Mouse (Mus musculus) neural tube, embryonic 15.5 days (tissue): ENCODE results near the gene Olfr1200. TPM values are rescaled to one million over a fixed set of nuclear protein-coding genes. Genes with fewer than 3 reads are reported as not detected.

Experiments used
- ATAC-seq: fragments of 200-750 bp; cut with Nextera tagmentation; 2 replicates; pipeline ENCODE4 v1.8.0; 2017; ENCODE audit warnings: mild to moderate bottlenecking, moderate TSS enrichment, moderate library complexity; ENCODE audit not compliant: low FRiP score
- H3K27ac ChIP-seq: fragments of 300-500 bp; sonication (generic); replicated peaks from 2 replicates; pipeline ENCODE4 v1.5.1; 2015; ENCODE audit warnings: mild to moderate bottlenecking, inconsistent platforms
- H3K27me3 ChIP-seq: fragments of 300-500 bp; sonication (generic); replicated peaks from 2 replicates; pipeline ENCODE4 v1.6.1; 2015; ENCODE audit warnings: inconsistent platforms
- H3K36me3 ChIP-seq: fragments of 300-500 bp; sonication (generic); 2 replicates; pipeline ENCODE4 v1.6.1; 2015; ENCODE audit warnings: inconsistent platforms
- H3K4me1 ChIP-seq: fragments of 300-500 bp; sonication (generic); 2 replicates; pipeline ENCODE4 v1.6.1; 2015; ENCODE audit warnings: inconsistent platforms
- H3K4me2 ChIP-seq: fragments of 300-500 bp; sonication (generic); 2 replicates; pipeline ENCODE4 v1.6.1; 2015; ENCODE audit warnings: inconsistent platforms, mild to moderate bottlenecking, moderate library complexity
- H3K4me3 ChIP-seq: fragments of 300-500 bp; sonication (generic); replicated peaks from 2 replicates; pipeline ENCODE4 v1.5.1; 2015; ENCODE audit warnings: mild to moderate bottlenecking, inconsistent platforms
- H3K9ac ChIP-seq: fragments of 300-500 bp; sonication (generic); replicated peaks from 2 replicates; pipeline ENCODE4 v1.6.1; 2015; ENCODE audit warnings: mild to moderate bottlenecking, inconsistent platforms
- H3K9me3 ChIP-seq: fragments of 300-500 bp; sonication (generic); replicated peaks from 2 replicates; pipeline ENCODE4 v1.6.1; 2016; ENCODE audit warnings: inconsistent platforms
- WGBS: fragments of 180-500 bp; shearing (Covaris S2); methylation state at CpG from one replicate; pipeline ENCODE4 v1.1.7; 2015; ENCODE audit warnings: mixed read lengths; 5-methylcytosine and 5-hydroxymethylcytosine counted together
- polyA plus RNA-seq: library from polyadenylated mRNA; unstranded; fragments of >200 nt; fragmentation: Nextera tagmentation; extraction: Ambion mirVana; gene quantifications from 2 replicates; pipeline ENCODE4 v1.2.1, GENCODE M21; 2015

The Olfr1200 gene
- polyA plus RNA-seq, result not detected in 2 replicates

DNA sequence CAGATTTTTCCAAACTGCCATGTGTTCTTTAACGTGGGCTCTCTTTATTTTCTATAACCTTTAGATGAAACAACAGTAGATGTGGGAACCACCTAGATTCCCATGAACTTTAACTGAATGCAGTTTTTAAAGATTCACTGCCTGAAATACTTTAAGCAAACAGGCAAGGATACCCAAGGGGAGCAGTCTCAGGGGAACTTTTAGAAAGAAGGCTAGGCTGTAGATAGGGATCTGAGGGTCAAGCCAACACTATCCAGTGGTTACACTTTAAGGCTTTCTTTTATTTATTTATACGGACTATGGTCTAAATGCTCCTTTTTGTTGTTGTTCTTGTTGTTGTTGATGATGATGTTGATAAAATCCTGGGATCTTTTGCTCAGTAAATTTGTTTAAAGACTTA, at the start of gene Olfr1200:
Olfr1200 (minus strand) TSS at position 101 of the 400 bp plus-strand sequence.
- no peak within 1 kb of the TSS for H3K9ac ChIP-seq
- WGBS, result 83% methylated on average over 2 of the region's 2 CpGs
- no peak within 1 kb of the TSS for H3K27ac ChIP-seq
- no peaks in the 10 kb centered on the region for H3K9me3 ChIP-seq
- H3K4me3 ChIP-seq, result no peak within 1 kb of the TSS
- no peaks in the 10 kb centered on the region for H3K27me3 ChIP-seq
- H3K4me1 ChIP-seq, result no peaks in the 10 kb centered on the region
- H3K36me3 ChIP-seq, result no peaks in the 10 kb centered on the region
- H3K4me2 ChIP-seq, result no peak within 1 kb of the TSS
- ATAC-seq, result no peak

DNA sequence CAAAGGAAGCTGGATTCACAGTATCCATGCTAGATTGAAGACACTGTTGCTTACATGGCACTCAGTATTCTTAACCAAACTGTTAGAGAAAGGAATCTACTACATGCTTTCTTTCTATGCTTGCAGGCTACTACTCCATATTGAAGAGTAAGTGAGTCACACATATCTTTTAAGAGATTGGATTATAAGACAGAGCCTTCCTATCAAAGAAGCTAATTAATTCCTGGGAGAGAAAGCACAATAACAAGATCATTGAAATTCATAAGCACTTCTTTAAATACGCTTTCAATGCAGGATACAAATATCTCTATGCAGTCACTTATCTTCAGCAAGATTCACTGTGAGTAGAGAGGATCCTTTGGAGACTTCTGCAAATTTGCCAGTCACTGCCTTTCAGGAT, 43.9 kb upstream of the Olfr1200 start, which contains the start of gene Olfr1202:
Olfr1202 (plus strand) TSS at position 301 of the 400 bp plus-strand sequence.
- ATAC-seq, result no peak
- Histone ChIP-seq H3K27ac (no peak within 1 kb of the TSS), H3K36me3 (no peaks in the 10 kb centered on the region), H3K27me3 (no peaks in the 10 kb centered on the region), H3K4me2 (no peak within 1 kb of the TSS), H3K4me3 (no peak within 1 kb of the TSS), H3K9me3 (no peaks in the 10 kb centered on the region), H3K9ac (no peak within 1 kb of the TSS), H3K4me1 (no peaks in the 10 kb centered on the region)
- WGBS, result 76% methylated on average over 1 of the region's 1 CpGs

DNA sequence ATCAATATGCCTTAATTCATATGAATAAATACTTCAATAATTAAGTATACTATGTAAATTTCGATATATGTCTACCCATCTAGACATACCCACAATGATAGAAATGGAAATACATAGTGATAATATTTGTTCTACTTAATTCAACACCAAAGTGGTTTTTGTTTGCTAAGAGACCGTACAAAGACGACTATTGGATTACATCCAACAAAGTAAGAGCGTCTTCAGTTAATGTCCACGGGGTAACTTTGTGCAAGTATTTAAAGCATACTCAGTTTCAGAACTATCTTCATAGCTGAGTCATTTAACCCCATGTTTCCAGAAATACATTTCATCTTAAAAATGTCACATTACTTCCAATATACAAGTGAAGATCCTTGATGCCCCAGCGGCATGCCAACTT, 22.4 kb upstream of the Olfr1200 start, which contains the start of gene Olfr1201:
Olfr1201 (plus strand) TSS at position 301 of the 400 bp plus-strand sequence.
- H3K36me3 ChIP-seq, result no peaks in the 10 kb centered on the region
- H3K4me3 ChIP-seq, result no peak within 1 kb of the TSS
- H3K9me3 ChIP-seq, result no peaks in the 10 kb centered on the region
- 86% methylated on average over 6 of the region's 6 CpGs for WGBS
- H3K4me1 ChIP-seq, result no peaks in the 10 kb centered on the region
- no peaks in the 10 kb centered on the region for H3K27me3 ChIP-seq
- H3K9ac ChIP-seq, result no peak within 1 kb of the TSS
- H3K4me2 ChIP-seq, result no peak within 1 kb of the TSS
- no peak for ATAC-seq
- H3K27ac ChIP-seq, result no peak within 1 kb of the TSS

DNA sequence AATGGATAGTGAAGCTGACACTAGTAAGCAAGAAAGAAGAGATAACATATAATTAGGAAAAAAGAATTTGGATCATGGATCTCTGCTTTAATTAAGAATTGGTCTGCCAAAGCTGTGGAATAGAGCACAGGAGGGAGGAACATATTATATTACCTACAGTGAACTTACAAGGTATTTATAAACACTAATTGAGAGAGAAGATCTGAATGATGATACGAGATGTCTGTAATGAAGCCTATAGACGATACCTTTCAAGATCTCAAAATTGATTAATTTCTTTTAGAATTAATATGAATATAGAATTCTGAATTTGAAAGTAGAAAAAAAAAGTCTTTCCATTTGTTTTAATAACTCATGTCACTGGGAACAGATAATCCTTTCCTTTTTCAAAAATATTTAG, 9.9 kb downstream of the Olfr1200 start, which contains the start of gene Olfr1199:
Olfr1199 (minus strand) TSS at position 101 of the 400 bp plus-strand sequence.
- H3K9me3 ChIP-seq, result no peaks in the 10 kb centered on the region
- ATAC-seq, result no peak
- H3K4me3 ChIP-seq, result no peak within 1 kb of the TSS
- H3K4me1 ChIP-seq, result no peaks in the 10 kb centered on the region
- no peaks in the 10 kb centered on the region for H3K27me3 ChIP-seq
- H3K36me3 ChIP-seq, result no peaks in the 10 kb centered on the region
- no peak within 1 kb of the TSS for H3K27ac ChIP-seq
- H3K4me2 ChIP-seq, result no peak within 1 kb of the TSS
- no peak within 1 kb of the TSS for H3K9ac ChIP-seq
- 94% methylated on average over 2 of the region's 2 CpGs for WGBS

DNA sequence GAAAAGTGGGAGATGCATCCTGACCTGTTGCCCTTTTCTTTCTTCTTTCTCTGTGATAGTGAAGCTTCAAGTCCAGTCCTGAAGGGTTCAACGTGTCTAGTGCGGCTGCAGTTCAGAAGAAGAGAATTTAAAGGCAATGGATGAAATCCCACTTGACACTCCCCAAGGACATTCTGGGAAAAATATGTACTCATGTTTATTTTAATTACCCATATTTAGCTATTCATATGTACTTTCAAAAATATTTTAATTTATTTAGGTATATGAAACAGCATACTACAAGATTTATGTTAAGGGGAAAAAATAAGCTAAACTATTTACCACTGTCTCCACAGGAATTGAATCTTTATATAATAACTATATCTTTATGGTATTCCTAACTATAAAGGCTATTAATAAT, 19.0 kb downstream of the Olfr1200 start, which contains the start of gene Olfr1198:
Olfr1198 (minus strand) TSS at position 101 of the 400 bp plus-strand sequence.
- no peak within 1 kb of the TSS for H3K4me3 ChIP-seq
- H3K9me3 ChIP-seq, result no peaks in the 10 kb centered on the region
- no peak for ATAC-seq
- no peak within 1 kb of the TSS for H3K4me2 ChIP-seq
- no peaks in the 10 kb centered on the region for H3K27me3 ChIP-seq
- WGBS, result 98% methylated on average over 2 of the region's 2 CpGs
- no peak within 1 kb of the TSS for H3K9ac ChIP-seq
- no peaks in the 10 kb centered on the region for H3K36me3 ChIP-seq
- no peaks in the 10 kb centered on the region for H3K4me1 ChIP-seq
- H3K27ac ChIP-seq, result no peak within 1 kb of the TSS

DNA sequence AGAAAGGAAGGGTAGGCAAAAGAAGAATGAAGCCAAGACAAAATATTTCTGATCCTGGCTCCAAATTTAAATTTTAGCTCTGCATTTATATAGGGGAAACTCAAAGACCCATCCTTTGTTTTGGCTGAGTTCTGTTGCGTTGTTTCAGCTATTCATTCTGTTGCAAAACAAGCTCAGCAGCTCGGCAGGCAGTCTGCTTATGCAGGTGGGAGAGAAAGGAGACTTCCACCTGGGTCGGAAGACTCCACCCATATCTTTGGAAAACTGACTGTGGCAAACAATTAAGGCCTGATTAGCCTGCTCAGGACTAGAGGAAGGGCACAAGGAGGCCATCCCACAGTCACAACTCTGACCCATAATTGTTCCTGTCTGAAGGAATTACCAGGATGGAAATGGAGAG, 26.9 kb downstream of the Olfr1200 start:
- no peak overlapping the region for H3K9ac ChIP-seq
- no peaks in the 10 kb centered on the region for H3K4me1 ChIP-seq
- no peak overlapping the region for H3K27ac ChIP-seq
- H3K4me3 ChIP-seq, result no peak overlapping the region
- H3K4me2 ChIP-seq, result no peak overlapping the region
- H3K27me3 ChIP-seq, result no peaks in the 10 kb centered on the region
- WGBS, result 74% methylated on average over 3 of the region's 3 CpGs
- no peaks in the 10 kb centered on the region for H3K9me3 ChIP-seq
- H3K36me3 ChIP-seq, result no peaks in the 10 kb centered on the region
- ATAC-seq, result no peak

DNA sequence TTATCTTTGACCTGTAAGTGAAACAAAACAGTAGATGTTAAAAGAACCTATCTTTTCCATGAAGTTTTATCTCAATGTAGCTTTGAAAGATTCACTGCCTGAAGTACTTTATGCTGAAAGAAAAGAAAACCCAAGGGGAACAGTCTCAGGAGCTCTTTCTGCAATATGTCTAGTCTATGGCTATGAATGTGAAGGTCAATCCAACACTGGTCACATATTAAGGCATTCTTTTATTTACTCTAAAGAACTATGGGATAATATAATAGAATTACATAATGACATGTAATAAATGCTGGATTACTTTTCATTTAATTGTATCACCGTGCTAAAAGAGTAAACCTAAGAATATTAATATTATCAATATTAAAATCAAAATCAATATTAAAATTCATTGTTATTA, 38.0 kb downstream of the Olfr1200 start, which contains the start of gene Olfr1197:
Olfr1197 (minus strand) TSS at position 101 of the 400 bp plus-strand sequence.
- no peaks in the 10 kb centered on the region for H3K27me3 ChIP-seq
- H3K9ac ChIP-seq, result no peak within 1 kb of the TSS
- no peaks in the 10 kb centered on the region for H3K4me1 ChIP-seq
- H3K4me3 ChIP-seq, result no peak within 1 kb of the TSS
- ATAC-seq, result no peak
- no peak within 1 kb of the TSS for H3K4me2 ChIP-seq
- no peaks in the 10 kb centered on the region for H3K9me3 ChIP-seq
- no peaks in the 10 kb centered on the region for H3K36me3 ChIP-seq
- no peak within 1 kb of the TSS for H3K27ac ChIP-seq
- WGBS, result 81% methylated on average over 1 of the region's 1 CpGs

Other genes starting within 250 kb of the Olfr1200 start
- not detected in 2 replicates for gene Olfr1188, start 213.6 kb downstream of the Olfr1200 start, polyA plus RNA-seq
- not detected in 2 replicates for gene Olfr1189, start 184.0 kb downstream of the Olfr1200 start, polyA plus RNA-seq
- gene Olfr1191-ps1, start 129.9 kb downstream of the Olfr1200 start, polyA plus RNA-seq, result not detected in 2 replicates
- gene Olfr1192-ps1, start 122.0 kb downstream of the Olfr1200 start, polyA plus RNA-seq, result not detected in 2 replicates
- not detected in 2 replicates for gene Olfr1193, start 94.9 kb downstream of the Olfr1200 start, polyA plus RNA-seq
- gene Olfr1195, start 81.3 kb downstream of the Olfr1200 start, polyA plus RNA-seq, result not detected in 2 replicates
- gene Olfr1196, start 65.9 kb downstream of the Olfr1200 start, polyA plus RNA-seq, result not detected in 2 replicates
- gene Olfr1197, start 38.1 kb downstream of the Olfr1200 start, polyA plus RNA-seq, result not detected in 2 replicates
- not detected in 2 replicates for gene Olfr1198, start 19.1 kb downstream of the Olfr1200 start, polyA plus RNA-seq
- not detected in 2 replicates for gene Olfr1199, start 10.0 kb downstream of the Olfr1200 start, polyA plus RNA-seq
- gene Olfr1201, start 22.5 kb upstream of the Olfr1200 start, polyA plus RNA-seq, result not detected in 2 replicates
- 0.08 TPM in 1 of 2 replicates, not detected in the other for gene Olfr1202, start 44.0 kb upstream of the Olfr1200 start, polyA plus RNA-seq
- not detected in 2 replicates for gene Olfr1205, start 59.2 kb upstream of the Olfr1200 start, polyA plus RNA-seq
- not detected in 2 replicates for gene Olfr1204, start 78.8 kb upstream of the Olfr1200 start, polyA plus RNA-seq
- gene Olfr1206, start 92.7 kb upstream of the Olfr1200 start, polyA plus RNA-seq, result not detected in 2 replicates
- not detected in 2 replicates for gene Olfr1208, start 131.8 kb upstream of the Olfr1200 start, polyA plus RNA-seq
- gene Olfr1209, start 144.7 kb upstream of the Olfr1200 start, polyA plus RNA-seq, result not detected in 2 replicates
- gene Olfr1211, start 167.6 kb upstream of the Olfr1200 start, polyA plus RNA-seq, result not detected in 2 replicates
- gene Olfr1212, start 183.5 kb upstream of the Olfr1200 start, polyA plus RNA-seq, result not detected in 2 replicates
- gene Gm13762, start 209.8 kb upstream of the Olfr1200 start, polyA plus RNA-seq, result not detected in 2 replicates
- gene Olfr1214, start 222.2 kb upstream of the Olfr1200 start, polyA plus RNA-seq, result not detected in 2 replicates
- not detected in 2 replicates for gene Olfr1215, start 236.5 kb upstream of the Olfr1200 start, polyA plus RNA-seq
- gene Olfr1216, start 247.9 kb upstream of the Olfr1200 start, polyA plus RNA-seq, result not detected in 2 replicates